Mouse (Mus musculus): ENCODE data around the gene Hoxc9.

The Hoxc9 gene

DNA sequence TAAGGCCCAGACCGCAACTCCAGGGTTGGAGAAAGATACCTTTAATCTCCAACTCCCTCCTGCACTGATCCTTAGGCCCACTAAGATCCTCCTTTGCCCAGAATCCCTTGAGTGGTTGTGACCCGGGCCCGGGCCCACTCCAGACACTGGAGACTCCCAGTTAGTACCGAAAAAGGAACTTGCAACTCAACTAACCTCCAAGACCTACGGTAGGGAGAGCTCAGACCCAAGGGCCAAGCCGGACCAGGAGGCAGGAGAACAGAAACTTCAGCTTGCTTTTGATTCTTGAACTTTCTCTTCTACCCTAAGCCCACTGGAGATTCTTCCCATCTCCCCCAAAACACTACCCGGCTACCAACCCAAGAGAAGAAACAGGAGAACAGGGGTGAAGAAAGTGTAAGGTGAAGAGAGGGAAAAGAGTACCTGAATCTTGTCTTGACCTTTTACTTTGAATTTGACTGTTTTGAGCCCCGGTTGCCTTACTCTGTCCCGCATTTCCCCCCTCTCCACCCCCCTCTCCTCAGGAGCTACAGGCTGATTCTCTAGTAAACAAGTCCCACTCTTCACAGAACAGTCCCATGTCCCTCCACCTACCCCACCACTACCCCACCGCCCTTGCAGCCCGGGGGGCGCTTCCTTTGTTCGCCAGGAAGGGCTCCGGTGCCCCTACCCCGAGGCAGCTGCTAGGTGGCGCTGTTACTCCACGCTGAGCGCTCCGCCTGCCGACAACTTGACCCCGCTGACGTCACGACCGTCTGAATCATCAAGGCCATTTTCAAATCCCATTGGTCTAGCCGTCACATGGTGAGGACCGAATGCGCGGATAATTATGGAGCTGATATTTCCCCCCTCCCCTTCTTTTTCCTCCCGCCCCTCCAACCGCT is 10.1 kb upstream of the Hoxc9 start:
- CTCF ChIA-PET: interaction anchor here (0.5 to 8.3 kb wide), 75 partner anchors 8 to 790 kb away, joined by 3 to 97 read pairs (median 4); partner anchors contain the start of genes Calcoco1 (in 1 of the 4), Hoxc11 (in 1 of the 4), Hoxc6 (in 1 of the 4) and Hoxc8 (in 1 of the 4)

GRCm38 (mm10) chr15:102966776-102967311 is 9.4 kb upstream of the Hoxc9 start, which contains the start of gene Hoxc10:
TSS of gene Hoxc10 (plus strand) at chr15:102966796.
- CTCF ChIA-PET: interaction anchor here (0.6 to 8.3 kb wide), 68 partner anchors 8 to 790 kb away, joined by 3 to 97 read pairs (median 4); partner anchors contain the start of genes Calcoco1 (in 1 of the 4), Hoxc11 (in 1 of the 4), Hoxc6 (in 1 of the 4) and Hoxc8 (in 1 of the 4)
- POLR2A ChIA-PET: interaction anchor here (0.7 to 3.3 kb wide), 36 partner anchors 9 to 296 kb away, joined by 3 to 16 read pairs (median 4); partner anchors contain the start of genes Cbx5 (in 1 of the 4), Hnrnpa1 (in 1 of the 4), Hoxc11 (in 1 of the 4) and Hoxc13 (in 1 of the 4)

More for the DNA sequence above, 10.1 kb upstream of the Hoxc9 start:
- POLR2A ChIA-PET: interaction anchor here in 3 of 4 experiments (0.7 to 3.3 kb wide), 31 partner anchors 9 to 295 kb away, joined by 3 to 16 read pairs (median 4); partner anchors contain the start of genes Hoxc11 (in 1 of the 3), Hoxc13 (in 1 of the 3) and Hoxc8 (in 1 of the 3)

DNA sequence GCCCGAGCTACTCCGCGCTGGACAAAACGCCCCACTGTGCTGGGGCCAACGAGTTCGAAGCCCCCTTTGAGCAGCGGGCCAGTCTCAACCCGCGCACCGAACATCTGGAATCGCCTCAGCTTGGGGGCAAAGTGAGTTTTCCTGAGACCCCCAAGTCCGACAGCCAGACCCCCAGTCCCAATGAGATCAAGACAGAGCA is 9.0 kb upstream of the Hoxc9 start, which contains the start of gene Hoxc5:
Gene Hoxc5 (plus strand): TSS at position 132 of the 199 bp plus-strand sequence.
- ChIA-PET CTCF (interaction anchor here (0.6 to 8.3 kb wide), 42 partner anchors 8 to 791 kb away, joined by 3 to 97 read pairs (median 5); partner anchors contain the start of genes Calcoco1 (in 1 of the 4), Hoxc6 (in 1 of the 4), Hoxc8 (in 1 of the 4) and Hoxc9 (in 1 of the 4)), POLR2A (interaction anchor here (0.8 to 3.3 kb wide), 30 partner anchors 8 to 296 kb away, joined by 3 to 16 read pairs (median 4); partner anchors contain the start of genes Cbx5 (in 1 of the 4), Hnrnpa1 (in 1 of the 4), Hoxc11 (in 1 of the 4) and Hoxc13 (in 1 of the 4))

DNA sequence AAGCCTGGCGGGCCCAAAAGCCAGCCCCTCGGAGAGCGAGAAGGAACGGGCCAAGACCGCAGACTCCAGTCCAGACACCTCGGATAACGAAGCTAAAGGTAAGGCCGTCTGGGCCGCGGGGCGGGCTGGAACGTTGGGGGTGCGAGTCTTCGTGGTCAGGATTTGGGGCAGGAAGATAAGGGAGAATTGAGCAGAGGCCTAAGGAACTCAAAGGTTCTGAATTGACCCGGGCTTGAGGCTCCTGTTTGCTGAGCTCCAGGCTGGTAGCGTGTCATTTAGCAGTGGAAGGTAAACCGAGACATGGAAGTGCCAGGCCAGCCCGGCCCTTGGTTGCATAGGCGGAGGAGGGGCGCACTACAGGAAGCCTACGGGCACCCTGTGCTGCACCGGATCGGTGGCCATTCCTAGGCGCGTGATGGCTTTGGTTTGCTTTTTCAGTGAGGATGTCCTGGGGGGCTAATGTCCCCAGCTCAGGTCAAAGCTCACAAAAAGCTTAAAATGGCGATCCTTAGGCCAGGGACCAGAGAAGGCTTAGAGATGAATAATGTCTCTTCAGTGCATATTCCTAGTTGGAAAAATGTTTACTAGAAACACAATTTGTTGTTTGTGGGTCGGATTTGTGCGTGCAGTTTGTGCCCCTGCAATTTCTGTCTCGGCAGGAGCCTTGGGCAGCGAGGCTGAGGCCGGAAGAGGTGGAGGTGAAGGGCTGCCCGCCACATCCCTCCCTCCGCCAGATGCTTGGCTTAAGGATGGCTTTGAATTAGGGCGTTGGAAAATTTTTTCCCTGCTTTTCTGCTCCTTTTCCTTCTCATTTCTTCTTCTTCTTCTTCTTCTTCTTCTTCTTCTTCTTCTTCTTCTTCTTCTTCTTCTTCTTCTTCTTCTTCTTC is 8.5 kb upstream of the Hoxc9 start:
- ChIA-PET CTCF (interaction anchor here (0.6 to 8.3 kb wide), 35 partner anchors 8 to 373 kb away, joined by 3 to 97 read pairs (median 6); partner anchors contain the start of genes Hoxc6 (in 1 of the 4), Hoxc8 (in 1 of the 4) and Hoxc9 (in 1 of the 4)), POLR2A (interaction anchor here (0.7 to 3.3 kb wide), 26 partner anchors 8 to 297 kb away, joined by 3 to 16 read pairs (median 5); partner anchors contain the start of genes Cbx5 (in 1 of the 4), Hnrnpa1 (in 1 of the 4) and Hoxc11 (in 1 of the 4))

DNA sequence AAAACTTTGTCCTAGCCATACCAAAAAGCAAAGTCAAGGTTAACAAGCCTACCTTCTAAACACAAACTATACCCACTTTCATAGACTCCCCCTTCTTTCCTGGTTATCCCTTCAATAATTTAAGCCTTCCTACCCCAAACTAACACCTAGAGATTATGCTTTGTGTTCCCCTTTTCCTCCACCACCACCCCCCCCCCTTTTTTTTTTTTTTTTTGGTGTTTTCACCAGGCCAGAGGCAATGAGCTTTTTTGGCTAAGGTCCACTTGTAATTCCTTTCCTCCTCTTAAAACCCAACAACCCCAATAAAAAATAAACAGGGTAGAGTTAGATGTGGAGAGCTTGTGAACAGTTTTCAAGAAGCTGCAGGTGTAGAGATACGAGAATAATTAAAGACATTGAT is 6.9 kb upstream of the Hoxc9 start:
- POLR2A ChIA-PET: interaction anchor here in 2 of 4 experiments (0.6 to 1.0 kb wide), 4 partner anchors 19 to 396 kb away, joined by 3 to 5 read pairs (median 4); partner anchors contain the start of gene Calcoco1 (in 1 of the 2)

DNA sequence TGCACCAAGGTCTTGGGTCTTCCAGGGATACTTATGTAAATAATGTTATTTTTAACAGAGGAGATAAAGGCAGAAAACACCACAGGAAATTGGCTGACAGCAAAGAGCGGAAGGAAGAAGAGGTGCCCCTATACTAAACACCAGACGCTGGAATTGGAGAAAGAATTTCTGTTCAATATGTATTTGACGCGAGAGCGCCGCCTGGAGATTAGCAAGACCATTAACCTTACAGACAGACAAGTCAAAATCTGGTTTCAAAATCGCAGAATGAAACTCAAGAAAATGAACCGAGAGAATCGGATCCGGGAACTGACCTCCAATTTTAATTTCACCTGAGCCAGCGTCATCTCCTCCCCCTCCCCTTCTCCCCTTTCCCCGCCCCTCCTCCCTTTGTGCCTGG is 5.5 kb upstream of the Hoxc9 start:
- ChIA-PET CTCF (interaction anchor here in 1 of 4 experiments (0.7 to 8.3 kb wide), 4 partner anchors 197 to 219 kb away, joined by 3 to 97 read pairs (median 6); no protein-coding TSS in a partner anchor), POLR2A (interaction anchor here in 3 of 4 experiments (0.6 to 1.6 kb wide), 3 partner anchors 17 to 38 kb away, joined by 3 to 4 read pairs (median 3); no protein-coding TSS in a partner anchor)

More for the DNA sequence above, 6.9 kb upstream of the Hoxc9 start:
- CTCF ChIA-PET: interaction anchor here (0.5 to 8.3 kb wide), 5 partner anchors 9 to 297 kb away, joined by 4 to 97 read pairs (median 9); no protein-coding TSS in a partner anchor

DNA sequence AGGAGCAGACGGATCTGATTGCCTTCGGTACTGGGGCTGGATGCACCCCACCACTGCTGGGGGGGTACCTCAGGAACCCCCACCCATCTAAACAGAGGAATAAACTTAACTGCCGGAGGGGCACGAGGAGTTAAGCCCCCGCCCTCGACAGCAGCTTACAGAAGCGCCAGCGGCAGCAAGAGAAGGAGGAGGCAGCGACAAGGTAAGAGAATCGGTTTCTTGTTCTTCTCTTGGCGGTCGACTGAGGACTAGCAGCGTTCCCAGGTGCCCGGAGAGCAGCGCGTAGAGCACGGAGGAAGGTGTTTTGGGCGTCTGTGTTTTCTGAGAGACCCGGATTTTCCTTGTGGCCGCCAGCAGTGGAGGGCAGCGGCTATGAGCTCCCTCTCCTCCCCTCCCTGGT is 4.0 kb upstream of the Hoxc9 start:
- POLR2A ChIA-PET: interaction anchor here in 1 of 4 experiments (0.6 to 1.7 kb wide), 6 partner anchors 9 to 62 kb away, joined by 3 to 4 read pairs (median 3); no protein-coding TSS in a partner anchor
- CTCF ChIA-PET: interaction anchor here in 3 of 4 experiments (0.5 to 2.6 kb wide), 7 partner anchors 9 to 211 kb away, joined by 3 to 11 read pairs (median 5); no protein-coding TSS in a partner anchor

GRCm38 (mm10) chr15:102972753-102973152 is 3.5 kb upstream of the Hoxc9 start:
- POLR2A ChIA-PET: interaction anchor here in 1 of 4 experiments (0.6 to 1.7 kb wide), 5 partner anchors 9 to 62 kb away, joined by 3 to 4 read pairs (median 3); no protein-coding TSS in a partner anchor
- CTCF ChIA-PET: interaction anchor here in 2 of 4 experiments (0.9 to 2.6 kb wide), 6 partner anchors 9 to 211 kb away, joined by 3 to 11 read pairs (median 4); no protein-coding TSS in a partner anchor

- CTCF ChIA-PET: interaction anchor here in 3 of 4 experiments (0.6 to 1.7 kb wide), 8 partner anchors 8 to 340 kb away, joined by 3 to 8 read pairs (median 4); partner anchors contain the start of genes Hoxc10 (in 2 of the 3) and Hoxc5 (in 2 of the 3)
- POLR2A ChIA-PET: interaction anchor here in 2 of 4 experiments (0.6 to 1.4 kb wide), 8 partner anchors 8 to 1877 kb away, joined by 3 to 4 read pairs (median 3); partner anchors contain the start of genes Hoxc10 (in 1 of the 2), Hoxc5 (in 1 of the 2) and Hoxc8 (in 1 of the 2)
These were observed 1.2 kb upstream of the Hoxc9 start for GRCm38 (mm10) chr15:102975034-102975433.

DNA sequence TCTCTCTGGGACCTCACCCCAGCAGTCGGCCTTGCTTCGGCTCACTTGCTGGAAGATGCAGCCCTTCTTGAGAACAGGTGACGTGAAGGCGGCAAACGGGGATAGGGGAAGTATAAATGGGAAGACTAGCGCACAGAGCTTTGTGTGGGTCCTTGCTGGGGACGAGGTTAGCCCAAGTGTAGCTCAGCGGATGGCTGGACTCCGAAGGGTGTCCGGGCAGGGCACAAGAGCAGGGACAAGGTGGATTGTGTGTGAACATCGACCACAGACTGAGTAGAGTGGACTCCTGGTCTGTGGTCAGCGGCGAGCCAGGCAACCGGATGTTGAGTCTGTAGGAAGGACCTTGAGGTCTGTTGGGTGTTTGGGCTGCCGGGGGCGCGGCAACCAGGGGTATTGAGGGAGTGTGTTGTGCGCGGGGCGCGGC is 539 bp upstream of the Hoxc9 start:
- POLR2A ChIA-PET: interaction anchor here in 2 of 4 experiments (0.6 to 1.4 kb wide), 11 partner anchors 9 to 1878 kb away, joined by 3 to 4 read pairs (median 3); partner anchors contain the start of genes Hoxc10 (in 1 of the 2), Hoxc5 (in 1 of the 2) and Hoxc8 (in 1 of the 2)
- CTCF ChIA-PET: interaction anchor here in 3 of 4 experiments (0.6 to 1.7 kb wide), 8 partner anchors 9 to 339 kb away, joined by 3 to 8 read pairs (median 4); partner anchors contain the start of genes Hoxc10 (in 2 of the 3) and Hoxc5 (in 2 of the 3)

DNA sequence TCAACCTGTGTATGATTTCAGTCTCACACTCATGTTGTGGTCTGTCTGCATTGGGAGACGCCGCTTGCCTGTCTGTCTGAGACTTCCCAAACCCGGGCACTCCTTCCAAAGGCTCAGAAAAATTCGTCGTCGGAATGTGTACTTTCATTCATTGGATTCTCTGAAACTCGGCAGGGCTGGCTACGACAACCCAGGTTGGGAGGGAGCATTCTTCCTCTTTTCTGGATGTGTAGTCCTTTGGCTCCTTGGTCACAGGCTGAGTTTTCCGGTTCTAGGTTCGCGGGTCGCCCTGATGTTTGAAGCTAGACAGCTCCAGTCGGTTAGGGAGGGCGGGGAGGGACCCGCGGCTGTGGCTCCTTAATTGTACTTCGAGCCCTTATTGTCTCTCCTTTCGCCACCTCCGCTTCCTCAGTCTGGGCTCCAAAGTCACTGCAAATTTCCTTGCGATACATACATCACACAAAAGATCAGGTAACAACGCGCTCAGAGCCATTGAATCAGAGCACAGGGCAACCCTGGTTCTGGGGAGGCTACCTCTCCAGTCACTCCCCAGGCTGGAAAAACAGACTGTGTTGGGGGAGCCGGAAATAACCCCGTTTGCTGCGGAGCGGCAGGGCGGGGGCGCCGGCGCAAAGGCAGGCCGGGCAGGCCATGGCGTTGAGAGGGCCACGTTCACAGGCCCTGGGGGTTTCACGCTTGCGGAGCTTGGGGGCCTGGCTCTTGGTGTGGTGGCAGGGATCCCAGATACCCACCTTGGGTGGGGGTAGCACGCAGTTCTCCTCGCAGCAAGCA is 588 bp downstream of the Hoxc9 start:
- ChIA-PET CTCF (interaction anchor here (0.6 to 7.4 kb wide), 11 partner anchors 9 to 338 kb away, joined by 3 to 50 read pairs (median 3); partner anchors contain the start of genes Hoxc5 (in 3 of the 4), Hoxc10 (in 2 of the 4) and Hoxc8 (in 1 of the 4)), POLR2A (interaction anchor here in 3 of 4 experiments (0.6 to 2.0 kb wide), 11 partner anchors 10 to 304 kb away, joined by 3 to 9 read pairs (median 4); partner anchors contain the start of genes Hoxc10 (in 1 of the 3), Hoxc11 (in 1 of the 3) and Hoxc8 (in 1 of the 3))

- POLR2A ChIA-PET: interaction anchor here in 2 of 4 experiments (0.5 to 3.4 kb wide), 11 partner anchors 11 to 305 kb away, joined by 3 to 16 read pairs (median 4); partner anchors contain the start of genes Hoxc10 (in 2 of the 2), Hoxc5 (in 1 of the 2) and Hoxc8 (in 1 of the 2)
- CTCF ChIA-PET: interaction anchor here (0.5 to 7.4 kb wide), 12 partner anchors 10 to 337 kb away, joined by 3 to 50 read pairs (median 3); partner anchors contain the start of genes Hoxc5 (in 2 of the 4), Hoxc10 (in 1 of the 4) and Hoxc8 (in 1 of the 4)
These were observed 1.3 kb downstream of the Hoxc9 start for GRCm38 (mm10) chr15:102977423-102977974.

GRCm38 (mm10) chr15:102978615-102979515 is 2.6 kb downstream of the Hoxc9 start:
- POLR2A ChIA-PET: interaction anchor here in 3 of 4 experiments (0.5 to 3.4 kb wide), 14 partner anchors 11 to 589 kb away, joined by 3 to 16 read pairs (median 3); partner anchors contain the start of genes Hoxc10 (in 1 of the 3), Hoxc5 (in 1 of the 3) and Hoxc8 (in 1 of the 3)

More at GRCm38 (mm10) chr15:102978615-102979515, 2.6 kb downstream of the Hoxc9 start:
- CTCF ChIA-PET: interaction anchor here (0.5 to 7.4 kb wide), 10 partner anchors 11 to 243 kb away, joined by 3 to 50 read pairs (median 4); partner anchors contain the start of genes Hoxc10 (in 3 of the 4) and Hoxc5 (in 2 of the 4)

Data from embryonic stem cell, embryonic (primary cell).